Comparison of ENCODE assay signal across 8 mouse cellular contexts in the genomic region with DNA sequence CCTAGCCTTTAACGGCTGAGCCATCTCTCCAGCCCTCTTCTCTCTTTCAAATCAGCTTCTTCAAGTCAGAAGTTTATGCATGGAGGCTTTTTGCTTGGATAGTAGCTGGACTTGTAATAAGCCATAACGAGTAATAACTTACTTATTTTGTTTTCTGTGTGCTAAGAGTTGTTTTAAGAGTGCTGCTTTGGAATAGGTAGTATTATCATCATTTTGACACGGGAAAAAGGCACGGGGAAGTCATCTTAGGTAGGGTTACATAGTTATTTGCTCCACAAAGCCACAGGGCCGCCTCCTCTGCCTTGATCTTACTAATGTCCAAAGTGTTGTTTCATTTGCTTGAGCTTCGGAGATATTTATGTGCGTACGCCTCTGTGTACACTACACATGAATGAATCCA. TPM values are rescaled to one million over a fixed set of nuclear protein-coding genes. Genes with fewer than 3 reads are reported as not detected.
DNase-seq lines count a peak whose midpoint lies in the region; ATAC-seq and TF ChIP-seq lines count a peak whose summit lies in the region.

No protein-coding gene starts in this region.

- H3K4me1 ChIP-seq in forebrain, embryonic 14.5 days (ENCODE audit: control insufficient read depth, insufficient read depth, low read length) = peaks cover 9% of the 10 kb centered on the region
- H3K4me1 ChIP-seq in liver, embryonic 14.5 days (replicated peaks; ENCODE audit: control insufficient read depth in 2 of 2, insufficient read depth in 2 of 2, low read length in 1 of 2) = peaks cover 9 to 11% of the 10 kb centered on the region in 2 experiments

- TF ChIP-seq EP300 in liver, embryonic 14.5 days (IDR thresholded peaks at IDR 0.05; ENCODE audit: low read depth) = no peak

- intact Hi-C loops in gastrocnemius, adult 2 months (cut with DNase I) = no loop called here

- H3K36me3 ChIP-seq in C2C12 (ENCODE audit: control insufficient read depth, insufficient read depth) = no peaks in the 10 kb centered on the region
- H3K36me3 ChIP-seq in forebrain, embryonic 14.5 days (ENCODE audit: control insufficient read depth, insufficient read depth, low read length) = no peaks in the 10 kb centered on the region
- H3K36me3 ChIP-seq in liver, embryonic 14.5 days (replicated peaks; ENCODE audit: control insufficient read depth, insufficient read depth, low read depth) = no peaks in the 10 kb centered on the region

- peak overlapping the region; percentile 71 for H3K4me2 ChIP-seq in forebrain, embryonic 14.5 days (ENCODE audit: low read length)
- H3K4me2 ChIP-seq in liver, embryonic 14.5 days (ENCODE audit: low read depth) = peak overlapping the region; percentile 95

- H3K4me3 ChIP-seq in gastrocnemius, adult 2 months = peak overlapping the region; percentile 94
- H3K4me3 ChIP-seq in C2C12 (ENCODE audit: insufficient read depth, poor library complexity, severe bottlenecking) = peak overlapping the region; percentile 89
- peak overlapping the region; percentile 93 for H3K4me3 ChIP-seq in forebrain, embryonic 14.5 days (ENCODE audit: low read depth, low read length)
- H3K4me3 ChIP-seq in liver, embryonic 14.5 days (ENCODE audit: insufficient read depth in 1 of 2, low read depth in 2 of 2, low read length in 2 of 2) = peak overlapping the region; percentile 96 to 99

- ATAC-seq in forebrain, embryonic 14.5 days = no peak
- no peak for ATAC-seq in liver, embryonic 14.5 days (ENCODE audit: insufficient read depth)

- H3K9ac ChIP-seq in forebrain, embryonic 14.5 days (ENCODE audit: low read length) = peak overlapping the region; percentile 98
- H3K9ac ChIP-seq in liver, embryonic 14.5 days (replicated peaks) = peak overlapping the region; percentile 99

- H3K79me2 ChIP-seq in C2C12 (ENCODE audit: control insufficient read depth, insufficient read depth) = peaks cover 60% of the 10 kb centered on the region

- no peak for DNase-seq in gastrocnemius, adult 2 months
- no peak for DNase-seq in gastrocnemius, postnatal 4 days (ENCODE audit: low spot score in 2 of 2)
- no peak for DNase-seq in forebrain, embryonic 14.5 days (ENCODE audit: low spot score)
- DNase-seq in liver, embryonic 14.5 days (ENCODE audit: low read depth in 3 of 3, low spot score in 3 of 3) = no peak
- DNase-seq in frontal cortex, postnatal 25 days (ENCODE audit: low spot score in 2 of 2) = no peak
- no peak for DNase-seq in spleen, postnatal 36 days (ENCODE audit: low spot score in 2 of 2)
- no peak for DNase-seq in lung, postnatal 14 days

- peak overlapping the region; percentile 59 for H3ac ChIP-seq in C2C12 (ENCODE audit: control insufficient read depth, insufficient read length, low read depth)

- no peaks in the 10 kb centered on the region for H3K9me3 ChIP-seq in forebrain, embryonic 14.5 days (replicated peaks; ENCODE audit: control insufficient read depth, low read length)
- H3K9me3 ChIP-seq in liver, embryonic 14.5 days (ENCODE audit: control insufficient read depth, low read length) = no peaks in the 10 kb centered on the region

- peaks cover 53% of the 10 kb centered on the region for H3K79me3 ChIP-seq in C2C12 (ENCODE audit: low read depth)

- 49% methylated on average over 8 of the region's 8 CpGs for WGBS in forebrain, embryonic 14.5 days
- 26% methylated on average over 8 of the region's 8 CpGs for WGBS in liver, embryonic 14.5 days (ENCODE audit: insufficient replicate concordance)

- peak overlapping the region; percentile 90 for H3K27ac ChIP-seq in gastrocnemius, adult 2 months
- H3K27ac ChIP-seq in forebrain, embryonic 14.5 days (ENCODE audit: low read depth, low read length) = no peak overlapping the region
- H3K27ac ChIP-seq in liver, embryonic 14.5 days = peak overlapping the region; percentile 84

- H3K27me3 ChIP-seq in C2C12 (ENCODE audit: control insufficient read depth, insufficient read depth, insufficient read length) = no peaks in the 10 kb centered on the region
- no peaks in the 10 kb centered on the region for H3K27me3 ChIP-seq in forebrain, embryonic 14.5 days (replicated peaks; ENCODE audit: control insufficient read depth, insufficient read depth, low read length)
- H3K27me3 ChIP-seq in liver, embryonic 14.5 days (ENCODE audit: control insufficient read depth, insufficient read depth, low read length) = no peaks in the 10 kb centered on the region

- TF ChIP-seq CTCF in gastrocnemius, adult 2 months (IDR thresholded peaks at IDR 0.05) = no peak
- TF ChIP-seq CTCF in C2C12 (IDR thresholded peaks at IDR 0.05; ENCODE audit: control insufficient read depth, insufficient read depth, insufficient read length) = no peak
- no peak for TF ChIP-seq CTCF in liver, embryonic 14.5 days (IDR thresholded peaks at IDR 0.05; ENCODE audit: low read depth)

TF ChIP-seq in C2C12, 6 proteins besides CTCF, POLR2A, EP300 and RAD21:
- TF ChIP-seq USF1 (IDR thresholded peaks at IDR 0.05; ENCODE audit: low read depth) (no peak), MYOD1 (IDR thresholded peaks at IDR 0.05; ENCODE audit: control insufficient read depth, insufficient read length, low read depth) (no peak), CEBPB (IDR thresholded peaks at IDR 0.05; ENCODE audit: low read depth) (no peak), MAX (IDR thresholded peaks at IDR 0.05) (no peak), FOSL1 (IDR thresholded peaks at IDR 0.05; ENCODE audit: insufficient read depth, low read length, poor library complexity, severe bottlenecking) (no peak), MYOG (IDR thresholded peaks at IDR 0.05; ENCODE audit: control insufficient read depth, extremely low read depth, insufficient read length) (no peak)
TF ChIP-seq in C2C12: peak in this region for 0.

RNA-seq across cellular contexts. Expression of gene Katnbl1, which starts 1.1 kb away (rescaled TPM):
- 1 to 10 TPM; 2.1 to 3.2 TPM for total RNA-seq in gastrocnemius, adult 2 months (2021)
- total RNA-seq in gastrocnemius, postnatal 4 days (2021) = 10 to 100 TPM; 14.7 to 15.5 TPM
- 13.3 TPM for polyA plus RNA-seq in C2C12 (2012; fragmentation: generic; extraction: Trizol)
- polyA plus RNA-seq in forebrain, embryonic 14.5 days (2014; fragmentation: Nextera tagmentation; extraction: Ambion mirVana) = 48.4 and 54.5 TPM in 2 replicates
- polyA plus RNA-seq in liver, embryonic 14.5 days (2012; rRNA removed) = 4.6 and 6.5 TPM in 2 replicates
- polyA plus RNA-seq in liver, embryonic 14.5 days (2014; fragmentation: Nextera tagmentation; extraction: Ambion mirVana) = 20.0 and 20.9 TPM in 2 replicates

RNA-seq across cellular contexts. Expression of gene Emc4, which starts 12.3 kb away (rescaled TPM):
- total RNA-seq in gastrocnemius, adult 2 months (2021) = 10 to 100 TPM; 68.4 to 75.8 TPM
- total RNA-seq in gastrocnemius, postnatal 4 days (2021) = 10 to 100 TPM; 65.4 to 71.6 TPM
- 152 TPM for polyA plus RNA-seq in C2C12 (2012; fragmentation: generic; extraction: Trizol)
- polyA plus RNA-seq in forebrain, embryonic 14.5 days (2014; fragmentation: Nextera tagmentation; extraction: Ambion mirVana) = 165 and 170 TPM in 2 replicates
- polyA plus RNA-seq in liver, embryonic 14.5 days (2012; rRNA removed) = 22.9 and 26.3 TPM in 2 replicates
- polyA plus RNA-seq in liver, embryonic 14.5 days (2014; fragmentation: Nextera tagmentation; extraction: Ambion mirVana) = 37.4 and 38.1 TPM in 2 replicates
